Mouse (Mus musculus): ENCODE results near the gene Slc25a48.

- TF ChIP-seq POLR2A (IDR thresholded peaks at IDR 0.05; ENCODE audit: borderline replicate concordance, control insufficient read depth, low read depth, low read length) = no peak
- no peak for TF ChIP-seq CTCF (IDR thresholded peaks at IDR 0.05; ENCODE audit: control insufficient read depth, insufficient read depth, low read length)
Observed at GRCm38 (mm10) chr13:56467786-56468185, 29.6 kb downstream of the Slc25a48 start.

All from bone marrow, adult 2 months (tissue).